Mouse (Mus musculus) neutrophil, adult 5-6 weeks (primary cell): ENCODE results near the gene Ldhb. TPM values are rescaled to one million over a fixed set of nuclear protein-coding genes. Genes with fewer than 3 reads are reported as not detected.
A peak's percentile ranks its signal among the peaks of the same experiment; 100 is the strongest.
"Not testable (repeated sequence)": the region's sequence is repeated elsewhere in the genome, so short reads cannot be mapped to it uniquely, and the experiment has no call there.

Source experiments
- ATAC-seq: fragments of 151-379, 151-347 bp; 2 replicates; pipeline ENCODE4 v1.8.0; 2017; ENCODE audit warnings: mild to moderate bottlenecking, moderate TSS enrichment; ENCODE audit not compliant: insufficient number of reproducible peaks, poor library complexity, low FRiP score, severe bottlenecking; ENCODE audit errors: extremely low read depth
- total RNA-seq: library from RNA; stranded (forward); fragments of 200-1000 nt; gene quantifications from 2 replicates; pipeline ENCODE4 v1.2.3, GENCODE M21; 2017

Gene Ldhb
- total RNA-seq, 1 experiment from 2014 or later, result 3.8 TPM

DNA sequence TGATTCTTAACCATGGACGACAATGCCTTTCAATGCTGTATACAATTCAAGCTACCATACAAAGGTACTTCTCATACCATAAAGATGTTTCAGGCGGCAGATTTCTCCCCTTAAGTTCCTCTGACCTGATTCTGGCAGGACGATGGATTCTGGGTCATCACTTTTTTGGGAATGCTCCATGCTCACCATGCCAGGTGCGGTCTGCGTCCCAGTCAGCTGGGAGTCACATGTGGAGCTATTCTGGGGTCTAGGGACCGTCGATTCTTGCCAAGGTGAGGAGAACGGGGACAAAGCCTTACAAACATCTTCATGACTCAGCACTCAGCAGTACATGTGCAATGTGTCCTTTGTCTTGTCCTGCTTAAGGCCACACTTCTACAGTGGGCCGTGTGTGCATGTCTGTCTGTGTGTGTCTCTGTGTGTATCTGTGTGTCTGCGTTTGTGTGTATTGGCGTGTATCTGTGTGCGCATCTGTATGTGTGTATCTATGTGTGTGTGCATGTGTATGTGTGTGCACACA lies 13.9 kb upstream of the Ldhb start:
- ATAC-seq, result no peak

DNA sequence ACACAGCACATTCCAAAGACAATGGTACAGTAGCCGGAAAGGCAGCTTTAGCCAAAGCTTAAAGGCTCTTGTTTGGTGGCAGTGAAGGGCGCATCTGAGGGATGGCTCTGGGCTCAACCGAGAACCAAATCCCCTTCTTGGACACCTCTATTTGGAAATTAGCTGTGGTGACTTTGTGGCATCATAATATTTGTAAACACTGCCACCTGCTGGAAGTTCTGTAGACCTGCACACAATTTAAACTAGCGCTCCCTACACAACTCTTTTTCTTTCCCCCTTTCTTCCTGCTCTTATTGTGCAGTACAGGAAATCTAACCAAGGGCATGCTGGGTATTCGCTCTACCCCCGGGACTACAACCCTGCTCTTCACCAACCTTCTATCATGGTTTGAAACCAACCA lies 11.4 kb upstream of the Ldhb start:
- ATAC-seq, result 0 out of 2 replicates have a peak, but pooled peaks have one; percentile 23

DNA sequence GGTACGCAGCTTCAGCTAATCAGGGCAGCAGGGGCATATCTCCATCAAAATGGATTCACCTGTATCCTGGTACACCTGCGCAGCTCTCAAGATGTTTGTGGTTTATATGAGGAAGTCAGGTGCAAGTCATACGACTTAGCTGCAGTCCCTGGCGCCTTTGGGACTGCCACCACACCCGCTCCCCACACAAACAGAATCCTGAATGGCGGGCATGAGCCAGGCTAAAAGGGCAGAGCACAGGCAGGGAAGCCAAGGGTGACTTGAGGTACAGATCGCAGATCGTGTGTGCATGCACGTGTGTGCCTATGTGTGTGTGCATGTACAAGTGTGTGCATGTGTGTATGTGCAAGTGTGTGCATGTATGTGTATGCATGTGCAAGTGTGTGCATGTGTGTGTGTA lies 7.6 kb upstream of the Ldhb start:
- ATAC-seq, result not testable (repeated sequence)

DNA sequence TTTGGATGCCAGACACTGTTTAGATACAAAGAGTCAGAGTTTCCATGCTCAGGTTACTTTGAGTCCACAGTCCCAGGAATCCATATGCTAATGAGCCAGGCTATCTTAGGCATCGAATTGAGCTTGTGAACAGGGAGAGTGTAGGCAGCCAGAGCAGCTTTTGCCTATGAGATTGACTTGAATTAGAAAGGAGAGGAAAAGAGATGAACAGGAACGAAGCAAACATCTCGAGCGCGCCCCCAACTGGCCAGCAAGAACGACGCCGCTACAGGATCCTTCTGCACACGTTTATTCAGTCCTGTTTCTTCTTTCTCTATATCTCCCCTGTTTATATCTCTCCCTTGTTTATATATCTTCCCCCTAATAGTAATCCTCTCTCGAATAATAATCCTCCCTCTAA lies 7.2 kb upstream of the Ldhb start:
- no peak for ATAC-seq

DNA sequence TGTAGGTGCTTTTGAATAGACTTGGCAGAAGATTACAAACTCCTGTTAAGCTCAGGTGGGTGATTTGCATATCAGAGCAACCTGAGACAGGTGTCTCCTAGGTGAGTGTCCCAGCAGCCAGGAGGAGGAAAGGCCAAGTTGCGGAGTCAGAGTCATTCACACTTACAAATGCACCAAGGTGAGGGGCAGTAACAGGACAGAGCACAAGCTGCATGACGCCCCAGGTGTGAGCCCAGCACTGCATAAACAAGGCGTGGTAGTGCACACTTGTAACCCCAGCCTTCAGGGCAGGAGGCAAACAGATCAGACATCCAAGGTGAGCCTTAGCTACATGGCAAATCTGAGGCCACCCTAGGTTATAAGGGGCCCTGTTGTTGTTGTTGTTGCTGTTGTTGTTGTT lies 5.1 kb upstream of the Ldhb start:
- no peak for ATAC-seq

DNA sequence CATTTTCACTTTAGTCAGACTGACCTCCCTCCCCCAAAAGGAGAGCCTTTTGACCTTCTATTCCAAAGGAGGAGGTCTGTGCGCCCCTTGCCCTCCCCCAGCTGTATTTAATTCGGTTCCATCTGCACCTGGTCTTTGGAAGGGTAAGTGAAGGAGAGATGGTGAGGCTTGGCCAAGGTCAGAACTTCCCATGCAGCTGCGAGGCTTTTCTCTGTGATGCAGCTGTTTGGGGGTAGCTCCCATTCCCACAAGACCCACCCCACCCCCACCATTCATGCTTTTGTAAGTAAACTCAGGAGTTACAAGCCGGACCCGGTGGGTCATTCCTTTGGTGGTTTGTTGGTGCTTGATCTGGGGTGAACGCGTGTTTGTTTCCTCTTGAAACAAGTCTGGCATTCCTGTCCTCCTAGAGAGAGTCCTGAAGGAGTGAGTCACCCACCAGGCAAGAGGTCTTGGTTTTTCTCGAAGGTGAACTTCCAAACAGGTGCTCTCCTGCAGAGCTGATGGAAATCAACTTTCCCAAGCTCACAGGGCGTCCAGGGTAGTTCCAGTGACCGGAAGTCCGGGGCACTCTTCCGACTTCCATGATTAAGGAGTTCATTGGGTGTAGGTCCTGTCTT lies 3.9 kb upstream of the Ldhb start:
- no peak for ATAC-seq

DNA sequence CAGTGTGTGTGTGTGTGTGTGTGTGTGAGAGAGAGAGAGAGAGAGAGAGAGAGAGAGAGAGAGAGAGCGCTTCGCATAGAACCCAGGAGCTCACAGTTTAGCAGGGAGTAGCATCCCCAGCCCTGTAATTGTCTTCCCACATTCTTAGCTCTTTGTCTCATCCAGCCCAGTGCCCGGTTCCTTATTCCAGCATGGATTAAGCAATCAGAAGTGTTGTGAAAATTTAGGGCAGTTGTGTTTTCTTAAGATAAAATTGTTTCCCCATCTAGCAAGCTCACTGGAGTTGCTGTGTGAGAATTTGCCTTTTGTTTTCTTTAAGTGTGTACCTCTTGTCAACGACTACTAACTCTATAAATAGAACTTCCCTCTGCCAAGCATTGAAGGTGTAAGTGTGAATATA lies 906 bp upstream of the Ldhb start:
- no peak for ATAC-seq

DNA sequence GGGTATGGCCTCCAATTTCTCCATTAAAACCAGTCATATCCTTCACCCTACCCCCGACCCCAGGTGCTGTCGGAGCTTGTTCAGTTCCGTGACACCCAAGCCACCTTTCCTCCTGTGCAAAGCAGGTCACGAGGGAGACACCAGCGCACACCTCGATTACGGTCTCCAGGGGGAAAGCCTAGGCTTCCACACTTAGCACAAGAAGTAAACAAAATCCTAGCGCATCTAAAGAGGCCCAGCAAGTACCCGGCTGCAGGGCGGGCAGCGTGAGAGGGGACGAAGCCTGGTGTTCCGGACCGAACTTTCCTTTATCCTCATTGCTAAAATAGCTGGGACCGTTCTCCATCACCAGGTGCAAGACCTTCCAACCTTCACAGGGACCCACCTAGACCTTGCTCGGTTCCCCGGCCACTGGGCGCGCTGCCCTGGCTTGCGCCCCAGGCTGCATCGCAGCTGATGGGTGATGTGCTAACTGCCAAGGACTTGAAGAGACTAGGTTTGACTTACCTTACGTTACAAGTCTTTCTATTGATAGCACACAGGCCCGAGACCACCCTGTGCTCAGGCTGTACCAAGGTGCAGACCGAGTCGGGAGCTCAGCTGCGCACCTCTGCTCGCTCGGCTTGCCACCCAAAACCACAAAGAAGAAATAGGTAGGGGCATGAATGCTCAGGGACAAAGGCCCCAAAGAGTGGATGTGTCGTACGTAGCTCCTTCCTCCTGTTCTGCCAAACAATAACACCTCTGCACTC lies 548 bp downstream of the Ldhb start:
- ATAC-seq, result no peak

DNA sequence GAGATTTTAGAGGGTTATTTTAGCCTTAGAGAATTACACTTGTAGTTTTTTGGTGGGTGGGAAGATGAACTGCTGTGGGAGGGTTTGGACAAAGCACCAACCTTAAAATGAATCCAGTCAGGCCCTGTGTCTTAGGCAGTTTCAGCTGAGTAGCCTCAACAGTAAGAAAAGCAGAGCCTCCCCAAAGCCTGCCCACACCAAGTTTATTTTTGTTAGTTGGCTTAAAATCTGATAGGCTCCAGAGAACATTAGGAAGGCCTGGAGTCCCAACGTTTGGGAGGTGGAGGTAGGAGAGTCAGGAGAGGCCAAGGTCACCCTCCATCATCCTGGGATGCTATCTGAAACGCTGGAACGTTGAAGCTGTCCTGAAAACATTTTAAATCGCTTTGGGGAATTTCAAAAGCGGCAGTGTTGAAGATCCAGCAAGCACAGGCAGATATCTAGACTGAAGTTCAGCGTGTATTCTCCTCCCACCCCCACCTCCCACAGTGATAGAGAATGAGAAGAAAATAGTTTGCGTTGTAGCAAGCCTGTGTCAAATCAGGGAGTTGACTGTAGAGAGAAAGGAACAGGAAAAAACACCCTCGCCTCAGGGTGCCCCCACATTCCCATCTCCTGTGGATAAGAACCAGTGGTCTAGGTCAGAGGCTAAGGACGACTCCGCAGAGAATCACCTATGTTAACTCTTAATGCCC lies 1.3 kb downstream of the Ldhb start:
- no peak for ATAC-seq

DNA sequence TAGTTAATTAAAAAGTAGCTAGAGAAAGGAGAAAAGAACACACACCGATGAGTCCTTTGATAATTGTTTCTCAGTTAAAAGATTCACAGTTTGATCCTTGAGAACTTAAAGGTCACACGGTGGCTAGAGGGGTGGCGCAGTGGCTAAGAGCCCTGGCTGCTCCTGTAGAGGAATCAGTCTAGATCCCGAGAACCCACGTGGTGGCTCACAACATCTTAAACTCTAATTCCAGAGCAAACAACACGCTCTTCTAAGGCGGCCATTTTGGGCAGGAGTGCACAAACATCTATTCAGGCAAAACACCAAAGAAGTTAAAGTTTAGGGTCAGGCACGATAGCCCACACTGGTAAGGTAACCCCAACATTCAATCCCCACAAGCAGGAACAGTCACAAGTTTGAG lies 4.2 kb downstream of the Ldhb start:
- no peak for ATAC-seq

DNA sequence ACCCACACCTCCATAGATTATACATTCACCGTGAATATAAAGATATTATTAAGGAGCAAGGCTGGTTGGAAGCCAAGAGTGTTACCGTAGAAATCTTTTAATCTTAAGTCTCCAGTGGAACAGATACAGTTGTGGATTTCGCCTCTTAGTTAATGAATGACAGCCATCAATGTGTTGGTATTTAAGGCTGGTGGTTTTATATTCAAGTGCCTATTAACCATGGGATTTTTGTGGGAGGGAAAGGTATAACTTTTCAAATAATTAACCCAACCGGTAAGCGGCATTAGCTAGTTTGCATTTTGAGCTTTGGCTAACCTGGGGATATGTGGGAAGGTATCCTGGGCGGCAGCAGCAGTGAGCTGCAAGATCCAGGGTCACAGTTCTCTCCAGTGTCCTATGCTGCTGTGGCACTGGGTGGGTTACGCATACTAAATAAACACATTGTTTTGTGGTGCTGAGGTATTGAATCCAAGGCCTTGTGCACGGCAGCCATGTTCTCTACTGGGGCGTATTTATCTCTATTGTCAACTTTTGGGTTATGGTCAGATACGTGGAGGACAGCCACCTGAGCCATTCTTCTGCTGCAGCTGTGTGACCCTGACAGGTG lies 5.1 kb downstream of the Ldhb start:
- no peak for ATAC-seq

DNA sequence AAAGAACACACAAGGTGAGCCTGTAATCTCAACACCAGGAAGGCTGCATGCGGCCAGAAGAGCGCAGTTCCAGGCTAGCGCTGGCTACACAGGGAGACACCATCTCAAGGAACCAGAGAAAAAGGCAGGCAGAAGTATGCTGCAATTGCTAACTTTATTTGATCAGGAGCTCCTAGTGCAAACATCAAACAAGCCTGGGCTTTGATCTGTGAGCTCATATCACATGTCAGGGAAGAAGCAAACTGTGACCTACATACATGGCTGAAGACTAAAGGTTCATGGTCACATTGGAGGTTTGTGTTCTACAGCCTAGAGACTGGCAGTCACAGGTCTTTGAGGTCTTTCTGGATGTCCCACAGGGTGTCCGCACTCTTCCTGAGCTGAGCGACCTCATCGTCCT lies 17.6 kb downstream of the Ldhb start:
- ATAC-seq, result not testable (repeated sequence)

DNA sequence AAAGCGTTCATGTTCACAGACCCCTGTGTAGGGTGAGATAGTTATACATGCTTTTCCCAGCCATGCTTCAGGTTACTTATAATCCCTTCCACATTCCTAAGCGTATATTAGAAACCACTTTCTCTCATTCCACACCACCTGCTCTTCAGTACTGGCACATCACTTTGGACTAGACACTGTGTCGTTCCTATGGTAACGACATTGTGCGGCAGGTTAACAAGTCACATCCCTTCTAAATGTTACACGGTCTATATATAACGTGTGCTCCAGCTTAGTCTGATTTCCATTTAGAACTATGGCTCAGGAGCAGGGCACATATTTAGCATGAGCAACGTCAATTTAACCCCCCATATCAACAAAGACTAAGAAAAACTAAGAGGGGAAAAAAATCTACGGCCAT lies 20.1 kb downstream of the Ldhb start:
- ATAC-seq, result no peak

DNA sequence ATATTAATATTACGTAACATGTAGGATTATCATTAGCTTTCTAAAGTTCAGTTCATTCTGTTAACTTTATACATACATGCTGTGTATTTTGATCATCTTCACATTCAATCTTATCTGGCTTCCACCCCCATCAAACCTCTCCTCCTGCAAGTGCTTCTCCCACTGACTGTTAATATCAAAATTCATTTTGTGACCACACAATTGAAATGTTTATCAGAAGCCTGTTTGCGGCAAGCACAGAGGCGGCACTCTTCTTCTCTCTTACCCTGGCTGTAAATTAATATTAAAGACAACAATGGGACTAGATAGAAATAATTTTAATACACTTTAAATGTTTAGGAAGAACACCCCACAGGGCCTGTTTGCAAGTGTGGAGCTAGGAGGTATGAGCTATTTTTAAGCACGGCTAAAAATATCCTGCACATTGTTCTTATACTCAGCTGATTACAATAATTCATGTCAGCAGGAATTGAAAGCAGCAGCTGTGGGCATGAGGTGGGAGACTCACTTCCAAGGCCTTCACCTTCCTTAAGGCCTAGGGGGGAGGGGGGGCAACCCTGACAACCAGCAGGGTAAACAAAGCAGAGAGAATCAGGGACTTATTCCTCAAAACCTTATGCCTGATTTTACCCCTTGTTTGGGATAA lies 22.2 kb downstream of the Ldhb start:
- no peak for ATAC-seq

DNA sequence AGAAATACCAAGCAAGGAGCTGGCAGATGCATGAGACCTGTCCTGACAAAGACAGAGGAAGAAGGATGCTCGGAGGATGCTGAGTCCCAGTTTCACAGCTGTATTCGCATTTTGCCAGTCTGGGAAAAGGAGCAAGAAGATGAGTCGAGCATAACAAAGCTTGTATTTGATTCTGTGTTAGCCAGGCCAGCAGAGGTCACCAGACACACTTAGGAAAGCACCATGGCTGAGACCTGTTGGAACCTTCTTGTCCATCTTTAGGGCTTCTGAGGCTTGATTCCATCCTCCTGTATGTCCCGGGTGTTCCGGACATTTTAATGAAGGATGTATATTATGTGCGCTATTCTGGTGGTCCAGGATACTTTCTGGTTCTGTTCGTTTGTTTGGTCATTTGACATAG lies 30.5 kb downstream of the Ldhb start:
- no peak for ATAC-seq

DNA sequence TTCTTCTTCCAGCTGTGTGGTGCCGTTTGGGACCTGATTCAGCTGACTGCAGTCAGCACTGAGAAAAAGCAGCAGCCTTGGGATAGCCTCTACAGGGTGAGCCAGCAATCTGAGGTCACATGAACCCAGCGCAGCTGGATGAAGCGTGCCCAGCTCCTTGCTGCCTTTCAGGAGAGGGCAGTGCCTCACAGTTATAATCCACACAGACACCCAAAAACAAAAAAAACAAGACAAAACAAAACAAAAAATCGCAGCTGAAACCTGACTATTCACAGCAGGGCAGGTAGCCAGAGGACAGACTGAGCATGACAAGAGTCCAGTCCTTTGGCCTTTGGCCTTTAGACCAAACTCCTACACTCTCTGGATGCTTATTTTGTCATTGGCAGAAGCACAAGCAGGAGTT lies 35.0 kb downstream of the Ldhb start, which contains the start of gene Gys2:
Gys2 (minus strand) TSS at position 309 of the 403 bp plus-strand sequence.
- no peak for ATAC-seq

DNA sequence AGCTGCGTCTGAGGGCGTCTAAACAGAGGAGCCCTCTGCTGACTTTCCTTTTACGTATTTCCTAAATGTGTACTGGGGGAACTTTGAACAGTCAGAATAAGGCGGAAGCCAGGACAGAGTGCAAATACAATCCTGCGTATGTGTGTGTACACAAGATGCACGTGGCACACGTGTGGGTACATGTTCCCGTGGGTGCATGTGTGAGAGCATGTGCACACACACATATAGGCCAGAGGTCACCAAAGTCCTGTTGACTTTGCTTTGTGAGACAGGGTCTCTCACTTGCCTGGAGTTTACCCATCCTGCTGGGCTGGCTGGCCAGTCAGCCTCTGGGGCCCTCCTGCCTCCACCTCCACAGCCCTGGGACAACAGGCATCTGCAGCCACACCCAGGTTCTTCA lies 36.6 kb downstream of the Ldhb start:
- ATAC-seq, result no peak

DNA sequence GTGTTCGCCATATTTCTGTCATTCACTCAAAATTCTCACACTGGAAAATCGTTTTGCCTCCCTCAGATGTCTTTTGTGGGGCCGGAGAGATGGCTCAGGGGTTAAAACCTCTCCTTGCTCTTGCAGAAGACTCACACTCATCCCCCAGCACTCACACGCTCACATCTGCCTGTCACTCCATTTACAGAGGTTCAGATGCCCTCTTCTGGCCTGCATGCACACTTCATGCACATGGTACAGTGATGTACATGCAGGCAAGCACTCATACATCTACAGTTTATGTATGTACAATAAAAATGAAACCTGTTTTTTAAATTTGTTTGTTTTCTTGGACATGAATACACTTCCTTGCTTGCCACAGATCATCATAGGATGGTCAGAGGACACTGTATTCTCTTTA lies 38.2 kb downstream of the Ldhb start:
- ATAC-seq, result no peak

DNA sequence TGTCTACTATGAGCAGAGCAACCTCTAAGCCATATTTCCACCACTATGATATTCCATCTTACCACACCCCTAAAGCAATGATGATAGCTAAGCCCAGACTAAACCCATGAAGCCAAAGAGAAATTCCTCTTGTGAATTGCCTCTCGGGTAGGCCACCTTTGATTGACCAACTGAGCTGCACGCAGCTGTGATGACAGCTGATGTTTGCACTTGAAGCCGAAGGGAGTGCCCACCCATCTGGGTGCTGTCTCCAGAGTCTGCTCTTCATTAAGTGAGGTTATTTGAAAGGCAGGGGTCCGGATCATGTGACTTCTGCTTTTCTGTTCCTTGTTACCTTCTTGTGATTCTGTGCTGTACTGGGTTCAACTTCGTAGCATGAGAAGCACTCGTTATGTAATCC lies 45.6 kb downstream of the Ldhb start:
- ATAC-seq, result no peak
